12 mouse cellular contexts compared by ENCODE assay signal in the genomic region with DNA sequence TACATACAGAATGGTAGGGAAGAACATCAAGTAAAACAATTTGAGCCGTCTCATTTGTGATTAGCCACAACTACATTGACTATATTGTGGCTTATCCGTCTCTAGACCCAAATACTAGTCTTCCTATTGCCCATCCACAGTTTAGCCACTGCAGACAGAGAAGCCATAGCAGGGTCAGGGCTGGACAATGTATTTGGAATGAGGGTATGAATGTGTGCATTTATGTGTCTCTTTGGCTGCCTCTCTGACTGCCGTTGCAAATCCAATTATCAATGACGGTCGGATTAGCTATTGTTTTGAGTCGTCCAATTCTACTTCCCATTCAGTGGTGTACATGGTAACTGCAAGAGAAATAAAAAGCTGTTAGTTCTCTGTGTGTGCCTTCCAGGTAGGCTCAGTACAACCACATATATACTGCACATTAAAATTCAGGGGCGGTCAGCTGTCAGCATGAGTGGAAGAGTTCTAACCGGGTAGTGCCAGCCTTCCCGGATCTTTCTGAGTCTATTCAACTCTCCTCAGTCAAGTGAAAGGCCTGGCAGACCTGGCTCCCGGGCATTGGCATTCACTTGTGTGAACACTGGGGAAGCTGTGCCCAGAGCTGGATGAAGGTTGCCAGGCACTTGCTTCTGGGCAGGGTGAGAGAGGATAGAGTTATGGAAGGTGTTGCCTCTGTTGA. TPM values are rescaled to one million over a fixed set of nuclear protein-coding genes. Genes with fewer than 3 reads are reported as not detected.
DNase-seq lines count a peak whose midpoint lies in the region.
"Had no signal": no experiment of that assay in that cellular context is flagged by ENCODE, and none has a peak within 500 bp of the region (broad histone marks: within the 10 kb centered on the region; RNA-seq: fewer than 3 reads in every experiment).

No protein-coding gene starts in this region.

- intact Hi-C loops in left cerebral cortex, postnatal 14 days (cut with DNase I) = no loop called here

- WGBS in limb, embryonic 10.5 days = 93% methylated on average over 10 of the region's 10 CpGs

- H3K9me3 ChIP-seq in limb, embryonic 10.5 days (replicated peaks) = no peaks in the 10 kb centered on the region
- H3K9me3 ChIP-seq: liver, embryonic 15.5 days; neural tube, embryonic 12.5 days; stomach, embryonic 15.5 days had no signal

- no peak overlapping the region for H3K4me3 ChIP-seq in limb, embryonic 10.5 days
- H3K4me3 ChIP-seq: liver, embryonic 15.5 days; neural tube, embryonic 12.5 days; stomach, embryonic 15.5 days had no signal

- no peak overlapping the region for H3K27ac ChIP-seq in limb, embryonic 10.5 days
- H3K27ac ChIP-seq: liver, embryonic 15.5 days; neural tube, embryonic 12.5 days; stomach, embryonic 15.5 days had no signal

- no peaks in the 10 kb centered on the region for H3K4me1 ChIP-seq in limb, embryonic 10.5 days
- H3K4me1 ChIP-seq: liver, embryonic 15.5 days; neural tube, embryonic 12.5 days; stomach, embryonic 15.5 days had no signal

- no peaks in the 10 kb centered on the region for H3K27me3 ChIP-seq in limb, embryonic 10.5 days (ENCODE audit: low read depth, poor library complexity, severe bottlenecking)
- H3K27me3 ChIP-seq: liver, embryonic 15.5 days; neural tube, embryonic 12.5 days; stomach, embryonic 15.5 days had no signal

- H3K36me3 ChIP-seq in limb, embryonic 10.5 days = no peaks in the 10 kb centered on the region
- H3K36me3 ChIP-seq: liver, embryonic 15.5 days; neural tube, embryonic 12.5 days; stomach, embryonic 15.5 days had no signal

- peak; percentile 48 to 66 for DNase-seq in left cerebral cortex, postnatal 14 days (ENCODE audit: low spot score in 2 of 2)
- DNase-seq in left cerebral cortex, adult 18-20 months (ENCODE audit: low spot score in 2 of 2) = no peak
- DNase-seq in cerebellum, postnatal 14 days = peak; percentile 66 to 70
- peak; percentile 25 for DNase-seq in heart, postnatal 4 days
- peak; percentile 34 for DNase-seq in right cerebral cortex, postnatal 14 days
- DNase-seq in spleen, postnatal 36 days (ENCODE audit: low spot score in 2 of 2) = no peak
- DNase-seq in limb, embryonic 10.5 days (ENCODE audit: low spot score) = no peak
- DNase-seq: kidney, adult 2 months had no signal

RNA-seq across cellular contexts. Expression of a gene that starts 59.2 kb away (rescaled TPM):
- total RNA-seq in left cerebral cortex, postnatal 14 days (2021) = 100 to 1,000 TPM; 110 to 122 TPM
- 100 to 1,000 TPM in 1 of 2 experiments, 10 to 100 TPM in 1; 96.7 to 104 TPM for total RNA-seq in left cerebral cortex, adult 18-20 months (2021)
- 10 to 100 TPM; 39.4 to 40.4 TPM for total RNA-seq in heart, postnatal 4 days (2021)
- polyA plus RNA-seq in limb, embryonic 10.5 days (2016; fragmentation: Nextera tagmentation; extraction: Ambion mirVana) = 2.2 and 2.5 TPM in 2 replicates
- total RNA-seq: common myeloid progenitor, adult 5-6 weeks had no signal

Comparison
In these comparisons a context has a peak if more than half of its experiments do, and no peak if none do; other contexts are left out.
1. DNase-seq: peak in left cerebral cortex, postnatal 14 days (2 of 2), cerebellum, postnatal 14 days (2 of 2), heart, postnatal 4 days (single experiment) and right cerebral cortex, postnatal 14 days (single experiment); none in left cerebral cortex, adult 18-20 months (0 of 2), spleen, postnatal 36 days (0 of 2) and limb, embryonic 10.5 days (single experiment).